Mouse (Mus musculus) brown adipose tissue, adult 24 weeks (tissue): ENCODE data around the gene Prkd2. TPM values are rescaled to one million over a fixed set of nuclear protein-coding genes. Genes with fewer than 3 reads are reported as not detected.

Experiments
- H3K27ac ChIP-seq: fragments of 200-500 bp; replicated peaks from 2 replicates; pipeline ENCODE4 v1.5.1; 2012; ENCODE audit warnings: low read depth, mild to moderate bottlenecking, low read length
- H3K4me1 ChIP-seq: fragments of 200-500 bp; 2 replicates; pipeline ENCODE4 v1.6.1; 2012; ENCODE audit warnings: low read length, mixed read lengths; ENCODE audit not compliant: control insufficient read depth, insufficient read depth, insufficient read length
- H3K4me3 ChIP-seq: fragments of 200-500 bp; 2 replicates; pipeline ENCODE4 v1.5.1; 2012; ENCODE audit warnings: low read depth, mild to moderate bottlenecking, low read length, moderate library complexity; ENCODE audit not compliant: insufficient read depth
- polyA plus RNA-seq: library from polyadenylated mRNA; stranded (reverse); fragments of >200 nt; gene quantifications from 2 replicates; pipeline ENCODE4 v1.2.4, GENCODE M21; 2012; ENCODE audit not compliant: missing spikeins, insufficient read depth, insufficient read length

Prkd2 gene
- polyA plus RNA-seq = 8.5 and 11.3 TPM in 2 replicates

DNA sequence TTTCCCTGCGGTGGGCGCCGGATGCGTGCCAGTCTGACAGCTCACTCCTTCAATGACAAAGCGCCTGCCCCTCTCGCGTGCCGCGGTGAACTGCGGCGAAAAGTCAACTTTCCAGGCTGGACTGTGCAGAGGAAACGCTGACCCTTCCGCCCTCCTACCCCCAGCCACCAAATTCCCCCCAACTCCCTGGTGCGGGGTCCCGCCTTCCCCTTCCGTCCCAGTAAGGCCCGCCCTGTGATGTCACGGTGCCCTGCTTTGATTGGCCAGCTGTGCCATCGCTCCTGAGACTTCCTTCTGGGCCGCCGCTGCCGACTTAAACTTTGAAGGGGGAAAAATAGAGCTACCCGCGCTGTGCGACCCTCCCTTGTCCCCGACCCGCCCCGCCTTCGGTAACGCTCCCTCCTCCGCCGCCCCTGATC is at the start of gene Prkd2:
Gene Prkd2 (plus strand): TSS at position 258 of the 419 bp plus-strand sequence.
- Histone ChIP-seq H3K4me3 (peak within 1 kb of the TSS; percentile 93), H3K27ac (peak within 1 kb of the TSS; percentile 98), H3K4me1 (peaks cover 4% of the 10 kb centered on the region)

DNA sequence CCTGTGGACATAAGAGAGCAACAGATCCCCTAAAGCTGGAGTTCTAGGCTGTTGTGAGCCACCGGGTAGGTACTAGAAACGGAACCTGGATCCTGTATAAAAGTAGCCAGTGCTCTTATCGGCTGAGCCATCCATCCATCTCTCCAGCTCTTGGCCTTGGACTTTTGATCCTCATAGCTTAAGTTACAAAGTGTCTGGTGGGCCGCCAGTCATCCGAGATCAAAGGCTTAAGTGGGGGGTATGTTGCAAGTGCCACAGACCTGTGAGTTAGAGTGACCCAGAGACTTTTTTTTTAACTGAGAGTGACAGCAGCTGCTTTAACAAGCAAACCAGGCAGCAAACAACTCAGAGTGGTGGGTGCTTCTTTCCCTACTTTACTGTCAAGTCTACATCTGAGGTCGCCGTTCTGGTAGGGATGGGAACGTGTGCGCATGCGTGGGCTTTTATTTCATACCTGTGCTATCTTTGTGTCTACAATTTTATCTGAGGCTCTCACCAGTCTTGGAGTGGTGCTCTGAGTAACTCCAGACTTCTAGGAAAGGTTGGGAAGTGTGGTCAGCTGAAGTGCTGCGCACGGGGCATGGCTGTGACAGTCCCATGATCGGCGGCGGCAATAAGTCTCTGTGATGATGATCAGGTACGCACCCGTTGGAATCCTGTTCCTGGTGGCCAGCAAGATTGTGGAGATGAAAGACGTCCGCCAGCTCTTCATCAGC is 49.5 kb upstream of the Prkd2 start:
- Histone ChIP-seq H3K4me1 (no peaks in the 10 kb centered on the region), H3K27ac (no peak overlapping the region), H3K4me3 (no peak overlapping the region)

DNA sequence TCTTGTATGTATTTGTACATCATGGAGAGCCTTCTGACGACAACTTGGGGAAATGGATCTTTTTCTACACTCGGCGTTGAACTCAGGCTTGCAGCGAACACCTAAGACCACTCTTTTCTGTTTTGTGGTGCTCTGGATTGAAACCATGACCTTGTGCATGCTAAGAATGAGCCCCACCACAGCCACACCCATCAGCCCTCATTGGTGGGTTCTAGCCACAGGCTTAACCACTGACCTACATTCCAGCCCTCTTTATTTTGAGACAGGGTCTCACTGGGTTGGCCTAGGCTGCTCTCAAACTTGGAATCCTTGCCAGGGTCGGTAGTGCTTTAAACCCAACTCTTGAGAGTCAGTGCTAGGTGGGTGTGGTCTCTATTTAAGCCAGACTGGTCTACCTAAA is 47.8 kb upstream of the Prkd2 start:
- H3K4me3 ChIP-seq = no peak overlapping the region
- H3K4me1 ChIP-seq = no peaks in the 10 kb centered on the region
- no peak overlapping the region for H3K27ac ChIP-seq

DNA sequence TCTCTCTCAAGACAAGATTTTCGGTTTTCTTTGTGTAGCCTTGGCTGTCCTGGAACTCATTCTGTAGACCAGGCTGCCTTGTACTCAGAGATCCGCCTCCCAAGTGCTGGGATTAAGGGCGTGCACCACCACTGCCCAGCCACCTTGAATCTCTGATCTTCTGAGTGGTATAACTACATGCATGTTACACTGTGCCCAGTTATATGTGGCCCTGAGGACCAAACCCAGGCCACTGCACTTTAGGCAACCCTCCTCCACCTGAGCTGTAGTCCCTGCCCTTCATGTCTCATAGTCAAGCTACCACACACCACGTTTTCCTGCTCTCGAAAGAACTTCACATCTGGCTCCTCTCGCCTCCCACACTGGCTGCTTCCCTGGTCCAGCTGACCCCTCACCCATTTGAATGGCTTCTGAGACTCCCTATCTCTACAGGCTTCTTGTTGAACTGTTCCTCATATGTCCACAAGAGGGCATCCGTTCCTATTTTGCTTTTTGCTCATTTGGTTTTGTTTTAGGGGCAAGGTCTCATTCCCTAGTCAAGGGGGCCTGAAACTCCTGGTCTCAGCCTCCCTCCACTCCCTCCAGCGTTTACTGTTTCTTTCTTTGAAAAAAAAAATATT is 38.2 kb upstream of the Prkd2 start:
- Histone ChIP-seq H3K4me3 (no peak overlapping the region), H3K27ac (no peak overlapping the region), H3K4me1 (no peaks in the 10 kb centered on the region)

DNA sequence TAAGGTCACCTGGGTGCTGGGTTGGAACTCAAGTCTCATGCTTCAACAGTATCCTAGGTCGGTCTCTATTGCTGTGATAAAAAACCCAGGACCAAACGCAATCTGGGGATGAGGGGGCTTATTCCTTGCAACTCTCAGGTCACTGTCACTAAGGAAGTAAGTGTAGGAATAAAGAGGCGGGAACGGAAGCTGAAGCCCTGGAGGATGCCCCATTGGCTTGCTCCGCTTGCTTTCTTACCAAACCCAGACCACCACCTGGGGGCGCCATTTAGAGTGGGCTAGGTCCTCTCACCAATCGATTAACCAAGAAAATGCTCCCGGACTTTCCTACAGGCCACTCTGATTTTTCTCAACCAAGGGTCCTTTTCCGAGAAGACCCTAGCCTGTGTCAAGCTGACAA is 34.8 kb upstream of the Prkd2 start:
- Histone ChIP-seq H3K4me1 (no peaks in the 10 kb centered on the region), H3K4me3 (no peak overlapping the region), H3K27ac (no peak overlapping the region)

DNA sequence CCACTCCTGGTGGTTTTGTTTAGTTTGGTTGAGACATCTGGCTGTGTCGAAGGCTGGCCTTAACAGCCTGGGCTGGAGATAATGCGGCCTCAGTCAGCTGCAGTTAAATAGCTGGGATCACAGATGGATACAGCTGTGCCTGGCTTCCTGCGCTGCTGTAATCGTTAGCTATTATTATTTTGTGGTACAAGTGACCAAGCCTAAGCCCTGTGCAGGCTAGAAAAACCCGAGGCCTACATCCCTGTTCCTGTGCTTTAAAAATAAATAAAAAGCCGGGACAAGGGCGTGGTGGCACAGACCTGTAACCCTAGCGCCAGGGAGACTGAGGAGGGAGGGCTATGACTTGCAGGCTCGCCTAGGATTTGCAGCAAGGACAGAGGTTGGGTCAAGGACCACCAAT is 34.1 kb upstream of the Prkd2 start:
- Histone ChIP-seq H3K4me3 (no peak overlapping the region), H3K4me1 (no peaks in the 10 kb centered on the region), H3K27ac (no peak overlapping the region)

DNA sequence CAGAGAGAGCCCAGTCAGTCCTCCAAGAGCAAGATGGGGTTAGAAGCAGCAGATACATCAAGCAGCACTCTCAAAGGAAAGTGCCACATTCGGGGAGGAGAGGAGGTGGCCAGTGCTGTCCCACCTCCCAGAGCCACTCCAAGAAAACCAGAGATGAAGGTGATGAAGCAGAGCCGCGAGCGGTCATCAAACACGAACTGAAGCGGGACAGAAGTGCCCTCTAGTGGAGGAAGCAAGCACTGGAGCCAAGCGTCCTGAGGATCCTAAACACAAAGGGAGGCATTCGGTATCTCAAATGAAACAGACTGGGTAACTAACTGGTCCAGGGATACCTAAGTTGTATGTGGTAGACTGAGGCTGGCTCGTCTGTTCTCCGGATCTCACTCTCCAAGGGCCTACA is 33.0 kb upstream of the Prkd2 start:
- no peaks in the 10 kb centered on the region for H3K4me1 ChIP-seq
- no peak overlapping the region for H3K27ac ChIP-seq
- H3K4me3 ChIP-seq = no peak overlapping the region

DNA sequence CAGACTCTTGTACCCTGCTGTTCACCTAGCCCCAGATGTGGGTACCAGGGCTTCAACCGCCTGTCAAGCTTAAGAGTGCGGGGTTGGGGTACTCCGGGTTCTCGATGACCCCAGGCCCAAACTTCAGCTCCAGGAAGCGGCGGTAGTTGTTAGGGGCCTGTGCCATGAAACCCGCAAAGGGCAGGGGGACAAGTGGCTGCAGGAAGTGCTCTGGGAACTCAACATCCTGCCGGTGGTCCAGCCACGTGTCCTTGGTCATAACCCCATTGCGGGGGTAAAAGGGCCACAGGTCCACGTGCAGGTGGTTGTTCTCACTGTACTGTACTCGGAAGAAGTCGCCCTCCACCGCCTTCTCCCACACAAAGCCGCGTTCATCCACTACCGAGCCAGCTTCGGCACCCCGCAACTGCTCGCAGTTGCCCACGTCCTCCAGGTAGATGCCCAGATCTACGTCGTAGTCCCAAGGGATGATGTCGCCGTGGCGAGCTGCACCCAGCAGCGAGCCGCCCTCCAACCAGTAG is 32.2 kb upstream of the Prkd2 start:
- Histone ChIP-seq H3K4me3 (no peak overlapping the region), H3K4me1 (no peaks in the 10 kb centered on the region), H3K27ac (no peak overlapping the region)

DNA sequence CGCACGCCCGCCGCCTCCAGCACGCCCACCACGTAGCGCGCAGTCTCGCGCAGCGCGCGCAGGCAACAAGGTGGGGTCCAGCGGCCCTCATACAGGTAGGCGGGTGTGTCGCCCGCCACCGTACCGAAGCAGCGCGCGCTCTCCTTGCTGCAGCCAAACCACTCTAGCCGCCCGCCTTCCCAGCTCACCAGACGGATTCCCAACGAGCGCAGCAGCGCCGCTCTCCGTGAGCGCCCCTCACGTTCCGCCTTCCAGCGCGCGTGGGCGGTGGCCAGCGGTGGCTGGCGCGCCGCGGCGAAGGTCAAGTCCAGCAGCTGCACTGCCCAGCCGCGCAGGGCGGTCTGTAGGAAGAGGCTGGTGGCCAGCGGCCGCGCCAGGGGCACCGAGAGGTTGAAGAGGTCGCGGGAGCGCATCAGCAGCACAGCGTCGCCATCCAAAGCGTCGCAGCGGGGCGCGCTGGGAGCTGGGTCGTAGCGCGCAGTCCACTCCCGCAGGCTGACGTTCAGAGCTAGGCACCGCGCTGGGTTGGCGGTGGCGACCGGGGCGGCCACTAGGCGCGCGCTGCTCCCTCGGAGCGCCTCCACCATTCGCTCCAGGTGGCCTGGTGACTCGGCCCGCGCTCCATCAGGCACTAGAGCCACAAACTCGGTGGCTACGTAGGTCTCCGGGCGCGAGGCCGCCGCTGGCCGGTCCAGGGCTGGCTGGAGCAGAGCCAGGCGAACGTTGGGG is 31.6 kb upstream of the Prkd2 start:
- Histone ChIP-seq H3K4me3 (peak overlapping the region; percentile 31; the same call in 1 of the 2 replicates), H3K27ac (no peak overlapping the region), H3K4me1 (no peaks in the 10 kb centered on the region)

DNA sequence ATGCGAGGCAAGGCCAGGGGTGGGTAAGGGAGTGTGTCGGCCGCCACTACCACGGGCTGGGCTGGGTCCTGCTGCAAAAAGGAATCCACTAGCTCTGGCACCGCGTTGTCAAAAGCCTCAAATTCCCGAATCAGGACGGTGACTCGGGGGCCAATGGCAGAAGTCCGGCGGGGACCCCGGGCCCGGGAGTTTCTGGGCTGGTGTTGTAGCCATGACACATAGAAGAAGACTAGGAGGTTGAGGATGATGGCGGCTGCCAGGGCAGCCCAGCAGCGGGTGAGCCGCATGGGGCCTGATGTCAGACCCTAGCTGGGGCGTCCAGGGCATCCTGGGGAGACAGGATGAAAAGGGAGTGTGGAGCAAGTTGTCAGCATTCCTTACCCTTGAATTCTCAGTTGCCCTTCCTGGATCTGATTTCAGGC is 31.0 kb upstream of the Prkd2 start:
- no peak overlapping the region for H3K27ac ChIP-seq
- H3K4me1 ChIP-seq = no peaks in the 10 kb centered on the region
- no peak overlapping the region for H3K4me3 ChIP-seq

DNA sequence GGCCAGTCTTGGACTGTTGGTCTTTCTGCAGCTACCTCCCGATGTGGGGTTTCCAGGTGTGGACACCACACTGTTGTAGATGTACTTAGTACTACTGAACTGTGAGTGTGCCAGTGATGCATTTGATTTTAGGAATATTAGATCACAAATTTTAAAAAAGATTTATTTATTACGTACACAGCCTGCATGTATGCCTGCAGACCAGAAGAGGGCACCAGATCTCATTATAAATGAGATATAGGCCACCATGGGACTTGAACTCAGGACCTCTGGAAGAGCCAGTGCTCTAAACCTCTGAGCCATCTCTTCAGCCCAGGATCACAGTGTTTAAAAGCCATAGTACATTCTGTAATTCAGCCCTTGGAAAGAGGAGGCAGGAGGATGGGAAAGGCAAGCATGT is 30.2 kb upstream of the Prkd2 start:
- H3K4me1 ChIP-seq = 0 out of 2 replicates have a peak, but pooled peaks cover 5% of the 10 kb centered on the region
- H3K27ac ChIP-seq = no peak overlapping the region
- no peak overlapping the region for H3K4me3 ChIP-seq

DNA sequence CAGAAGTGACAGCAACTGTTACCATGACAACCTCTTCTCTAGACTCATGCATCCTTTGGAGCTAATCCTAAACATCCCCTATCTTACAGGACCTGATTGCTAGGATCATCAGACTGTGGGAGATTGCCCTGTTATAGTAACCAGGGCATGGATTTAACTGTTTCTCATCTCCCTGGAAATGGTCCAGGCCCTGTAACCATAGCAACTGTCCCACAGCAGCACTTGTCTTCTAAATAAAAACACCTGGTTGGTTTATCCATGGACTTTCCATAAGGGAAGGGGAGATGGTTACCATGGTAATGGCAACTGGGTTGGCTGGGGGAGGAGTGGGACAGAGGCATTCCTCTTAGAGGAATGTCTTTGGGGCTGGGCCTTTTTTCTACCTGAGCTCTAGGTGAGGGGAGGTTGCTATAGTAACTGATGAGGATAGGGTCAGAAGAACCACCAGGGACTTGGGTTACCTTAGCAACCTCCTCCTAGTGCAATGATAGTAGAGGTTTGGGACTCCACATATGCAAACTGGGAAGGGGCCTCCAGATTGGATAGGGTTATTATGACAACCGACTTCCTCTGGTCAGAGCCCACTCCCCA is 27.3 kb upstream of the Prkd2 start, which contains the start of gene Strn4:
Gene Strn4 (plus strand): TSS at position 539 of the 591 bp plus-strand sequence.
- Histone ChIP-seq H3K4me1 (0 out of 2 replicates have a peak, but pooled peaks cover 8% of the 10 kb centered on the region), H3K27ac (peak within 1 kb of the TSS; percentile 89), H3K4me3 (peak within 1 kb of the TSS; percentile 70)

DNA sequence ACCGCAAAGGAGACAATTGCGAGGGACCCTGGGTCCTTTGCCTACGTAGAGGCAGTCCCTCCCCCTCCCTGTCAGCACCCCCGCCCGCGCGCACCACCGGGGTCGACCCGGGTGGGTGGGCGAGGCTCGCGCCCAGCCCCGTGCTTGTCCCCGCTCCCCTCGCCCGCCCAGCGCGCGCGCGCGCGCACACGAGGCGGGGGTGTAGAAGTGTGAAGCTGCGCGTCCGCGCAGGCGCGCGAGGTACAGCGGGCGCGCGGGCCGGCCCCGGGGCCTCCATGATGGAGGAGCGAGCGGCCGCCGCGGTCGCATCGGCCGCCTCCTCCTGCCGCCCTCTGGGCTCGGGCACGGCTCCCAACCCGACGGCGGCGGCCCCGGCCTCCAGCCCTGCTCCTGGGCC is 26.6 kb upstream of the Prkd2 start:
- peak overlapping the region; percentile 70 for H3K4me3 ChIP-seq
- H3K4me1 ChIP-seq = peaks cover 13% of the 10 kb centered on the region
- peak overlapping the region; percentile 89 for H3K27ac ChIP-seq

DNA sequence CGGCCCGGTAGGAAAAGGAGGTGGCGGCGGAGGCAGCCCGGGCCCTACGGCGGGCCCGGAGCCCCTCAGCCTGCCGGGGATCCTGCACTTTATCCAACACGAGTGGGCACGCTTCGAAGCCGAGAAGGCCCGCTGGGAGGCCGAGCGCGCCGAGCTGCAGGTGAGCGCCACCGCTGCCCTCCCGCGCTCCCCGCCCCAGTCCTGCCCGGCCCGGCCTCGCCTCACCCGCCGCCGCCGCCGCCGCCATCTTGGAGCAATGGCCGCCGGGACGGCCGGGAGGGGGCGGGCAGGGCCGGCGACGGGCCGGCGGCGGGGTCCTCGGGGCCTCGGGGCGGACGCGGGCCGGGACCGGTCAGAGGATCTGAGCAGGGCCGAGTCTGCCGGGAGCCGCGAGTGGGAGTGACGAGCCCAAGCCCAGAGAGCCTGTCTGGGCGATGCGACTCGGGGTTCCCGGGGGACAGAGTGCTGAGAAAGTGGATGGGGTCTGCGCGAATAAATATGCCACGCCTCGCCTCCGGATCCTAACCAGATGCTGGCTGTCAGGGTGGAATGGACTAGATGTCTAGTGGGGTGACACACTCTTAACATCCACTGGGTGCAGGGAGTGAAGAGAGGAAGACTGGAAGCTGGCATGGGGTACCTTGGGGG is 26.1 kb upstream of the Prkd2 start, which contains the start of gene Fkrp:
Gene Fkrp (minus strand): TSS at position 258 of the 648 bp plus-strand sequence.
- Histone ChIP-seq H3K4me1 (peaks cover 17% of the 10 kb centered on the region), H3K4me3 (peak within 1 kb of the TSS; percentile 70), H3K27ac (peak within 1 kb of the TSS; percentile 89)
